Mouse (Mus musculus): Measurements from ENCODE around the gene Tmem169.

Gene Tmem169

GRCm38 (mm10) chr1:72284539-72284938 lies 370 bp downstream of the Tmem169 start:
- no peak for DNase-seq (ENCODE audit: low read depth, low spot score)

- no peak for DNase-seq (ENCODE audit: low read depth, low spot score)
These were observed 2.7 kb downstream of the Tmem169 start for GRCm38 (mm10) chr1:72286904-72287303.

- DNase-seq (ENCODE audit: low read depth, low spot score), result no peak
These were observed 3.7 kb downstream of the Tmem169 start for GRCm38 (mm10) chr1:72287893-72288292.

- DNase-seq (ENCODE audit: low read depth, low spot score), result no peak
These were observed 4.5 kb downstream of the Tmem169 start for GRCm38 (mm10) chr1:72288527-72289150.

- peak; percentile 21 for DNase-seq (ENCODE audit: low read depth, low spot score)
These were observed 6.7 kb downstream of the Tmem169 start for GRCm38 (mm10) chr1:72290896-72291295.

- DNase-seq (ENCODE audit: low read depth, low spot score), result no peak
These were observed 7.3 kb downstream of the Tmem169 start for GRCm38 (mm10) chr1:72291421-72291820.

GRCm38 (mm10) chr1:72291925-72292324 lies 7.8 kb downstream of the Tmem169 start:
- no peak for DNase-seq (ENCODE audit: low read depth, low spot score)

- DNase-seq (ENCODE audit: low read depth, low spot score), result no peak
These were observed 9.9 kb downstream of the Tmem169 start for GRCm38 (mm10) chr1:72293869-72294663.

- no peak for DNase-seq (ENCODE audit: low read depth, low spot score)
These were observed 11.6 kb downstream of the Tmem169 start for GRCm38 (mm10) chr1:72295746-72296145.

- DNase-seq (ENCODE audit: low read depth, low spot score), result no peak
These were observed 17.7 kb downstream of the Tmem169 start for GRCm38 (mm10) chr1:72301845-72302244.

GRCm38 (mm10) chr1:72306241-72306640 lies 22.1 kb downstream of the Tmem169 start:
- DNase-seq (ENCODE audit: low read depth, low spot score), result no peak

GRCm38 (mm10) chr1:72306679-72307181 lies 22.6 kb downstream of the Tmem169 start:
- peak; percentile 63 for DNase-seq (ENCODE audit: low read depth, low spot score)

GRCm38 (mm10) chr1:72307317-72307798 lies 23.2 kb downstream of the Tmem169 start, which contains the start of gene Xrcc5:
Gene Xrcc5, plus strand, starts transcription at chr1:72307421.
- DNase-seq (ENCODE audit: low read depth, low spot score), result peak; percentile 98

- peak; percentile 21 for DNase-seq (ENCODE audit: low read depth, low spot score)
These were observed 24.8 kb downstream of the Tmem169 start for GRCm38 (mm10) chr1:72308919-72309318.

GRCm38 (mm10) chr1:72309744-72310424 lies 25.7 kb downstream of the Tmem169 start:
- DNase-seq (ENCODE audit: low read depth, low spot score), result peak; percentile 79

- DNase-seq (ENCODE audit: low read depth, low spot score), result no peak
These were observed 28.7 kb downstream of the Tmem169 start for GRCm38 (mm10) chr1:72312701-72313398.

GRCm38 (mm10) chr1:72313399-72314039 lies 29.4 kb downstream of the Tmem169 start:
- peak; percentile 76 for DNase-seq (ENCODE audit: low read depth, low spot score)

GRCm38 (mm10) chr1:72315447-72315846 lies 31.3 kb downstream of the Tmem169 start:
- no peak for DNase-seq (ENCODE audit: low read depth, low spot score)

- DNase-seq (ENCODE audit: low read depth, low spot score), result no peak
These were observed 32.2 kb downstream of the Tmem169 start for GRCm38 (mm10) chr1:72316409-72316808.

- DNase-seq (ENCODE audit: low read depth, low spot score), result no peak
These were observed 32.7 kb downstream of the Tmem169 start for GRCm38 (mm10) chr1:72316901-72317300.

GRCm38 (mm10) chr1:72320759-72321158 lies 36.6 kb downstream of the Tmem169 start:
- no peak for DNase-seq (ENCODE audit: low read depth, low spot score)
